Mouse (Mus musculus) midbrain, embryonic 16.5 days (tissue): ENCODE data around the gene Serp1. TPM values are rescaled to one million over a fixed set of nuclear protein-coding genes. Genes with fewer than 3 reads are reported as not detected.
"Not testable (repeated sequence)": the region's sequence is repeated elsewhere in the genome, so short reads cannot be mapped to it uniquely, and the experiment has no call there.

Source experiments
- ATAC-seq: fragments of 200-750 bp; cut with Nextera tagmentation; 2 replicates; pipeline ENCODE4 v1.8.0; 2017; ENCODE audit warnings: moderate TSS enrichment
- H3K27ac ChIP-seq: fragments of 300-500 bp; sonication (generic); 2 replicates; pipeline ENCODE4 v1.5.1; 2014; ENCODE audit warnings: mild to moderate bottlenecking, low read length, mixed read lengths
- H3K27me3 ChIP-seq: fragments of 300-500 bp; sonication (generic); 2 replicates; pipeline ENCODE4 v1.6.1; 2014; ENCODE audit warnings: low read depth, low read length, mixed read lengths; ENCODE audit not compliant: control insufficient read depth, insufficient read depth
- H3K36me3 ChIP-seq: fragments of 300-500 bp; sonication (generic); 2 replicates; pipeline ENCODE4 v1.6.1; 2014; ENCODE audit warnings: mild to moderate bottlenecking, low read length, moderate library complexity, mixed read lengths; ENCODE audit not compliant: control insufficient read depth, insufficient read depth
- H3K4me1 ChIP-seq: fragments of 300-500 bp; sonication (generic); 2 replicates; pipeline ENCODE4 v1.6.1; 2014; ENCODE audit warnings: mild to moderate bottlenecking, low read length, mixed read lengths; ENCODE audit not compliant: control insufficient read depth, insufficient read depth
- H3K4me2 ChIP-seq: fragments of 300-500 bp; sonication (generic); 2 replicates; pipeline ENCODE4 v1.6.1; 2014; ENCODE audit warnings: mild to moderate bottlenecking, low read length, mixed read lengths
- H3K4me3 ChIP-seq: fragments of 300-500 bp; sonication (generic); 2 replicates; pipeline ENCODE4 v1.5.1; 2014; ENCODE audit warnings: low read depth, mild to moderate bottlenecking, low read length, moderate library complexity, mixed read lengths
- H3K9ac ChIP-seq: fragments of 300-500 bp; sonication (generic); 2 replicates; pipeline ENCODE4 v1.6.1; 2014; ENCODE audit warnings: low read depth, low read length, mixed read lengths
- H3K9me3 ChIP-seq: fragments of 300-500 bp; sonication (generic); replicated peaks from 2 replicates; pipeline ENCODE4 v1.6.1; 2014; ENCODE audit warnings: mild to moderate bottlenecking, low read length, mixed read lengths; ENCODE audit not compliant: control insufficient read depth, poor library complexity, severe bottlenecking
- WGBS: fragments of 180-500 bp; shearing (Covaris S2); extraction: QIAGEN DNeasy Blood & Tissue Kit; methylation state at CpG from one replicate; pipeline ENCODE4 v1.1.7; 2014; 5-methylcytosine and 5-hydroxymethylcytosine counted together
- polyA plus RNA-seq: library from polyadenylated mRNA; unstranded; fragments of >200 nt; fragmentation: Nextera tagmentation; extraction: Ambion mirVana; gene quantifications from 2 replicates; pipeline ENCODE4 v1.2.1, GENCODE M21; 2015

The Serp1 gene
- polyA plus RNA-seq, 1 experiment from 2014 or later = 48.5 TPM

GRCm38 (mm10) chr3:58490787-58491186 is 34.9 kb downstream of the Serp1 start:
- Histone ChIP-seq H3K9ac (no peak overlapping the region), H3K36me3 (no peaks in the 10 kb centered on the region), H3K27me3 (no peaks in the 10 kb centered on the region), H3K4me2 (no peak overlapping the region), H3K4me3 (no peak overlapping the region), H3K9me3 (no peaks in the 10 kb centered on the region), H3K27ac (no peak overlapping the region), H3K4me1 (no peaks in the 10 kb centered on the region)
- WGBS = 74% methylated on average over 7 of the region's 7 CpGs
- no peak for ATAC-seq

GRCm38 (mm10) chr3:58487999-58488775 is 37.5 kb downstream of the Serp1 start:
- WGBS = 79% methylated on average over 8 of the region's 8 CpGs
- H3K4me3 ChIP-seq = no peak overlapping the region
- no peak overlapping the region for H3K9ac ChIP-seq
- no peaks in the 10 kb centered on the region for H3K36me3 ChIP-seq
- H3K4me1 ChIP-seq = no peaks in the 10 kb centered on the region
- no peak for ATAC-seq
- H3K4me2 ChIP-seq = no peak overlapping the region
- H3K9me3 ChIP-seq = no peaks in the 10 kb centered on the region
- no peaks in the 10 kb centered on the region for H3K27me3 ChIP-seq
- H3K27ac ChIP-seq = no peak overlapping the region

GRCm38 (mm10) chr3:58487121-58487520 is 38.6 kb downstream of the Serp1 start:
- H3K4me2 ChIP-seq = no peak overlapping the region
- WGBS = 59% methylated on average over 3 of the region's 3 CpGs
- H3K27me3 ChIP-seq = no peaks in the 10 kb centered on the region

GRCm38 (mm10) chr3:58485883-58486282 is 39.8 kb downstream of the Serp1 start:
- no peak overlapping the region for H3K27ac ChIP-seq
- H3K4me3 ChIP-seq = no peak overlapping the region
- H3K4me2 ChIP-seq = no peak overlapping the region
- no peak overlapping the region for H3K9ac ChIP-seq
- ATAC-seq = no peak
- no peaks in the 10 kb centered on the region for H3K9me3 ChIP-seq
- no peaks in the 10 kb centered on the region for H3K4me1 ChIP-seq
- 72% methylated on average over 7 of the region's 7 CpGs for WGBS
- no peaks in the 10 kb centered on the region for H3K27me3 ChIP-seq
- H3K36me3 ChIP-seq = no peaks in the 10 kb centered on the region

More at GRCm38 (mm10) chr3:58487121-58487520, 38.6 kb downstream of the Serp1 start:
- Histone ChIP-seq H3K9ac (no peak overlapping the region), H3K36me3 (no peaks in the 10 kb centered on the region), H3K4me1 (no peaks in the 10 kb centered on the region), H3K4me3 (no peak overlapping the region), H3K27ac (no peak overlapping the region), H3K9me3 (no peaks in the 10 kb centered on the region)
- no peak for ATAC-seq

- no peak overlapping the region for H3K4me2 ChIP-seq
- no peak overlapping the region for H3K27ac ChIP-seq
- H3K4me1 ChIP-seq = no peaks in the 10 kb centered on the region
- no peaks in the 10 kb centered on the region for H3K9me3 ChIP-seq
- WGBS = 85% methylated on average over 2 of the region's 2 CpGs
- H3K36me3 ChIP-seq = no peaks in the 10 kb centered on the region
- H3K4me3 ChIP-seq = no peak overlapping the region
- no peaks in the 10 kb centered on the region for H3K27me3 ChIP-seq
- ATAC-seq = no peak
- no peak overlapping the region for H3K9ac ChIP-seq
These were observed 46.8 kb downstream of the Serp1 start for GRCm38 (mm10) chr3:58478755-58479455.

GRCm38 (mm10) chr3:58475298-58475697 is 50.4 kb downstream of the Serp1 start:
- H3K36me3 ChIP-seq, H3K9me3 ChIP-seq, H3K27ac ChIP-seq, H3K9ac ChIP-seq, H3K4me2 ChIP-seq, H3K27me3 ChIP-seq, H3K4me3 ChIP-seq, H3K4me1 ChIP-seq, ATAC-seq: not testable (repeated sequence)
- WGBS = 80% methylated on average over 1 of the region's 1 CpGs

Other genes with a start within 250 kb of the Serp1 start
- gene Tsc22d2, start 111.2 kb downstream of the Serp1 start, polyA plus RNA-seq = 7.2 and 8.5 TPM in 2 replicates
- gene Eif2a, start 71 bp downstream of the Serp1 start, polyA plus RNA-seq = 33.4 and 33.9 TPM in 2 replicates
- gene Selenot, start 50.7 kb upstream of the Serp1 start, polyA plus RNA-seq = 23.0 and 24.8 TPM in 2 replicates
- 0.19 and 0.26 TPM in 2 replicates for gene Erich6, start 111.3 kb upstream of the Serp1 start, polyA plus RNA-seq
- 8.9 and 10.7 TPM in 2 replicates for gene Siah2, start 166.5 kb upstream of the Serp1 start, polyA plus RNA-seq